Mouse (Mus musculus) right cerebral cortex, adult 18-20 months (tissue): ENCODE data around the gene Nup93.
"Not testable (repeated sequence)": the region's sequence is repeated elsewhere in the genome, so short reads cannot be mapped to it uniquely, and the experiment has no call there.

Source experiments
- DNase-seq: peaks from one replicate; pipeline ENCODE4 v3.0.0; 2022; ENCODE audit warnings: mixed read lengths

Nup93 gene

DNA sequence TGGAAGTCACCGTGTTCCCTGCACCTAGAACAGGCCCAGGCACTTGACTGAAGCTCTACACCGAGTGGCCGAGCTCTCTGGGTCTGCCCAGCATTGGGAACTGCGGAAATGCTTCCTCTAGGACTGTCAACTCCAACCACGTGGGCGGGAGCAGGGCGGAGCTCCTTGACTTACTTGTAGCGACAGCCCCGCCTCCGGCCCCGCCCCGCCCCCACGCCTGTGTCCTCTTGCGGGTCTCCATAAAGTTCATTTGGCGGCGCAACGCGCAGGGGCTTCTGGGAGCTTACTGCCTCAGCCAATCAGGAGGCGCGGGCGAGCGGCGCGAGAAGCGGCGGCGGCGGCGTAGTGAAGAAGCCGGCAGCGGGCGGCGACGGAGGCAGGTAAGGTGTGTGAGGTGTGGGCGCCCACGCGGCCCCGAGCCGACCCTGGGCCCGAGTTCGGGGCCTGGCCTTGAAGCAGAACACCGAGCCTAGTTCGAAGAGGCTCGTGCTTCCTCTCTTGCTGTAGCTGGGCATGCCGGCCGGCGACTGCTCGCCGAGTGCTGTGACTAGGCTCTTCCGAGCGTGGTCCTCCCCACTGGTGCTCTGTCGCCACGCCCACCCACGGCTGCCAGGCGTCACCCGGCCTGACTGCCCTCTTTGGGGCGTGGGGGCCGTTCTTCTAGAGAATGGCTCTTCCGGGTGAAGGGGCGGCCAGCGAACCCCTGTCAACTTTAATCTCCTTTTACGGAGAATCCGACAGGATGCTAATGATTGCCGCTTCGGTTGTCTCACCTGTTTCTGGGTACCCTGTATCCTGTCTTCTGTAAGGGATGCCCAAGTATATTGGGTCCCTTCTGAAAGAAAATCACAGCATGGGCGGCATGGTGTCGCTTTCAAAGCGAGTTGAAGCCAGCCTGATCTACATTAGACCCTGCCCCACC lies at the start of gene Nup93:
Gene Nup93 (plus strand): TSS at position 313 of the 922 bp plus-strand sequence.
- DNase-seq = peak; percentile 99

DNA sequence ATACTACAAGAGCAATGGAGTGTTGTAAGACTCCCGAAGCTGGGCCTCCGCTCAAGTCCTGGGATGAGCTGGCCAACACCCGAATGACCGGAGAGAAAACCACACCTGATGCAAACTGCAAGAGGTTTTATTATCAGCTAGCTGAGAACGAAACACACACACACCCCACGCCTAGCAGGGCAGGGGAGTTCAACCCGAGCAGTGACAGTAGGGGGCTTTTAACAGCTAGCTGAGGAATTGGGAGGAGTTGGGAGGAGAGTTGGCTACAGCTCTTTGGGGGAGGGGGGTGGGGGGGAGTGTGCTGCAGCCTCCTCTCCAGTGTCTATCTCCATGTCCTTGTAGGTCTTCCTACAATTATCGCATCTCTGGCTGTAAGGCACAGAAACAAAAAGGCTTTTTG lies 48.6 kb upstream of the Nup93 start:
- not testable (repeated sequence) for DNase-seq

DNA sequence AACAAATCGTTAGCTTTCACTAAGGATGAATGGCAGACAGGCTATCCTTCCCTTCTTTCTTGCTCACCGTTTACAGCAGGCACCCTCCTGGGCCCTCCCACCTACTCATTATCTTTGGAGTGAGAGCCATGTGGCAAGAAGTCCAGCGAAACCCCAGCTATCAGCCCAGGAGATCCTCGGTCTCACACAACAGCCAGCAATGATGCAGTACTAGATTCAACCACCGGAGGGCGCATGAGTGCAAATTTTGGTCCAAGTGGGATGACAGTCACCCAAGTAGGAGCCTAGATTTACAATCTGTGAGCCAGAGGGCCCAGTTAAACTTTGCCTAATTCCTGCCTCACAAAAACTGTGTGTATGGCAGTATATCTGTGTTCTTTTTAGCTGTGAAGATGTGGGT lies 47.1 kb upstream of the Nup93 start:
- DNase-seq = peak; percentile 90

DNA sequence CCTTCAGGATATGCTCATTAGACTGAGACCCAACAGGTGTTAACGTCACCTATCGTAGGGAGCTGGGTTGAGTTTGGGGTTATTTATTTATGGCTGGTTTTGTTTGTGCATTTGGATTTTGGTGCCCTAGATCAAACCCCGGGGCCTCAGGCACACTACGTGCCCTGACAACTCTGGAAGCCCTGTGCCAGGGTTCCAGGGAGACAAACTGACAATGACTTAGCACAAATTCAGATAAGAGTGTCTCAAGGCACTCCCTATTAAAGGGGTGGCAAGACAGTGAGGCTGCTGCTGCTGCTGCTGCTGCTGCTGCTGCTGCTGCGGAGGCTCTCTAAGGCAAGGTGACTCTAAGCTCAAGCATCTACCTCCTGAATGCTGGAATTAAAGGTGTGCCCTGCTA lies 44.8 kb upstream of the Nup93 start:
- DNase-seq = no peak

DNA sequence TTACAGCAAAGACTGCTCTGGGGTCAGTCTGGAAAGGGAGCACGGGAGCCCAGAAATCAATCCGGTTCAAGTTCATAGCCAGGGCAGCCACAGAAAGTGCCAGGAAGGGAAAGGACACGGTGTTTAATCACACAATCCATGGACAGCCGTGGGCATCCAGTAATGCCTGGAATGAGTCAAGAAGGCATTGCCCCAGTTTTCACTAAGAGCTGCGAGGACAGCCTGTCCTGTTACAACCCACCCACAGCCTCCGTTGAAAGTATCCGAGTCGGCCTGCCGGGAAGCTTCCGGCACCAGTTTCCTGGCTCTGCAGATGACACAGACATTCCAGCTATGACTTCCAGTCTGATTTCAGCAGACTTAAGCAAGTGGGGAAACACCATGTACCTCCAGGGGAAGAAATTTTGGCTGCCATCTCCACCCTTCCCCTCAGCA lies 43.0 kb upstream of the Nup93 start:
- peak; percentile 82 for DNase-seq

DNA sequence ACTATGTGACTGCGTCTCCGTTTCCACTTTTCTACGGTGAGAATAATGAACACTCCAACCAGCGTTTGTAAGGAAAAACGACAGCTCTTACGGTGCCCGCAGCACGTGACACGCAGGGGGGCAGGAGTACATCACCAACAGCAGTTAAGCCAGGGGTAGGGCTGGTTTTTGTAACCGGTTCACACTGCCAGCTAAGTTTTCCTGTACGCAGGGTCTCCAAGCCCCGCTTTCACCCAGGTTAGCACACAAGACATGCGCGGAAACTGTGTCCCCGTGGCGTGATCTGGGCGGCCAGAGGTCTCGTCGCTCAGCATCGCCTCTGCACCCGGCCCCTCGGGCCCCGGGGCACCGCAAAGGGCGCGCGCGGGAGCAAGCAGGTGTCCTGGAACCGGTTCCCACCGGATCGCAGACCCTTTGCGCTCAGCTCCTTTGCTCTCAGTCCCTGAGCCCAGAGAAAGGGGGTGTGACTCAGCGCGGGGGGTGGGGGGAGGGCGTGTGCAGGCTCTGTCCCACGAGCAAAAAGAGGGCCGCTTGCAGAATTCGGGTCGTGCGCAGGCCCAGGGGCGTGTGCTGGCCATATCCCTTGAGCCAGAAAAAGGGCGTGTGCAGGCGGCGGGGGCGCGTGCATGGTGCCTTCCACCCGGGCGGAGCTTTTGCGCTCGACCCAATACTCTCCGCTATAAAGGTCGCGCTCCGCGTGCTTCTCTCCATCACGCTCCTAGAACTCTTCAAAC lies 42.1 kb upstream of the Nup93 start, which contains the start of gene Mt2:
Gene Mt2 (plus strand): TSS at position 590 of the 734 bp plus-strand sequence.
- peak; percentile 73 for DNase-seq

DNA sequence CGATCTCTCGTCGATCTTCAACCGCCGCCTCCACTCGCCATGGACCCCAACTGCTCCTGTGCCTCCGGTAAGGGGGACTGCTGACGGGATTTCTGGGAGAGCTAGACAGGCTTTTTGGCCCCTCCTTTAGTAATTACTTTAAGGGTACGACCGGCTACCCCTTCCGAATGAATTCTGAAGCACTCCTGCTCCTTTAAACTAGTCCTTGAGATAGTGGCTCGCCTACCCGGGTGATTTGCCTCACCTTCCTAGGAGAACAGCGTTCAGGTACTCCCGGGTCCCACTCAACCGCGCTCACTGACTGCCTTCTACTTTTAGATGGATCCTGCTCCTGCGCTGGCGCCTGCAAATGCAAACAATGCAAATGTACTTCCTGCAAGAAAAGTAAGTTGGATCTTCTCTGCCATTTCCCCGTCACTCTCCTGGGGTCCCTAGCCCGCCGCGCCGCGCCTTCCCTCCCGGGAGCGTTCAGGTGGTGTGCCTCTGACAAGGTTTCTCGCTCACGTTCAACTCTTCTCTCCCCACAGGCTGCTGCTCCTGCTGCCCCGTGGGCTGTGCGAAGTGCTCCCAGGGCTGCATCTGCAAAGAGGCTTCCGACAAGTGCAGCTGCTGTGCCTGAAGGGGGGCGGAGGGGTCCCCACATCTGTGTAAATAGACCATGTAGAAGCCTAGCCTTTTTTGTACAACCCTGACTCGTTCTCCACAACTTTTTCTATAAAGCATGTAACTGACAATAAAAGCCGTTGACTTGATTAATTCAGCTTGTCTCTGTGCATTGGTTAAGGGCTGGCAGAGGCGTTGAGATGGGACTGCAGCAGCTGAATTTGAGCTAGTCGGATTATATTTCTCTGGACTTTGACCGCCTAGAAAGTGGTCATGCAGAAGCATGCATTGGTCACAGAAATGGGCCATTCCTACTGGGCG lies 41.3 kb upstream of the Nup93 start:
- peak; percentile 27 for DNase-seq

DNA sequence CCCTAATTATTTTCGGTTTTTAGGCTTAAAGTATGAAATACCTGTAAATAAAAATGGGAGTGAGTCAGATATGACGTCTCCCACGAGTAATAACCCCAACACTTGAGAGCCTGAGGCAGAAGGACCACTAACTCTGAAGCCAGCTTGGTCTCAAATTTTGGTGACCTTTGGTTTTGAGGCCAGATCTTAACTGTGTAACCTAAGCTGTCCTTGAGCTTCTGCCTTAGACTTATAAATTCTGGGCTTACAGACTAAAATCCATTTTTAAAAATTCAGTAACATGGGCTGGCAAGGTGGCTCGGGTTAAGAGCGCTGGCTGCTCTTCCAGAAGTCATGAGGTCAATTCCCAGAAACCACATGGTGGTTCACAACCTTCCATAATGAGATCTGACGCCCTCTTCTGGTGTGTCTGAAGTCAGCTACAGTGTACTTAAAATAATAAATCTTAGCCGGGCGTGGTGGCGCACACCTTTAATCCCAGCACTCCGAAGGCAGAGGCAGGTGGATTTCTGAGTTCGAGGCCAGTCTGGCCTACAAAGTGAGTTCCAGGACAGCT lies 40.4 kb upstream of the Nup93 start:
- DNase-seq = no peak

DNA sequence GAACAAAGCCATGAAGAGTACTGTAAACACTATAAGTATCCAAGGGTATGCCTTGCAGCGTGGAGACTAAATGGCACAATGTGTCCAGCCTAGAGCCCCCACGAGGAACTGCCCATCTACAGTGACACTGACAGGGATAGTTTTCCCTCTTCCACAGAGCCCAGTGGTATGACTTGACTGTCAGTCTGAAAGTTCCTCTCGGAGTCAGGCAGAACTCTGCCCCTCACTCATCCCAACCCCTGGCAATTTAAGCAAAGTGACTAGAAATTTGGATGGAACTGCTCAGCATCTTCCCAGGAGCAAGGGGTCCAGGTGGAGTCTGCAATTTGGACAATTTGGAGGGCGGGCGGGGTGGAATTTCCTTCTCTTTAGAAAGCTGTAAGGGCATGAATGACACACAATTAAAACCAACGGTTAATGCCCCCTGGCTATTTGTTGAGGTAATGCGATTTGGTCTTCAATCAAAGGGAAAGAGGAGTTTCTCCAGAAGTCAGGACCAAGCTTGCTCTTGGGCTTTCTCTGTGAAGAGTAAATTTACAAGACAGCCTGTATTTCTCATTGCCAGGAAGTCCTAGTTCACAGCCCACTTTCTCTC lies 39.6 kb upstream of the Nup93 start:
- DNase-seq = no peak

DNA sequence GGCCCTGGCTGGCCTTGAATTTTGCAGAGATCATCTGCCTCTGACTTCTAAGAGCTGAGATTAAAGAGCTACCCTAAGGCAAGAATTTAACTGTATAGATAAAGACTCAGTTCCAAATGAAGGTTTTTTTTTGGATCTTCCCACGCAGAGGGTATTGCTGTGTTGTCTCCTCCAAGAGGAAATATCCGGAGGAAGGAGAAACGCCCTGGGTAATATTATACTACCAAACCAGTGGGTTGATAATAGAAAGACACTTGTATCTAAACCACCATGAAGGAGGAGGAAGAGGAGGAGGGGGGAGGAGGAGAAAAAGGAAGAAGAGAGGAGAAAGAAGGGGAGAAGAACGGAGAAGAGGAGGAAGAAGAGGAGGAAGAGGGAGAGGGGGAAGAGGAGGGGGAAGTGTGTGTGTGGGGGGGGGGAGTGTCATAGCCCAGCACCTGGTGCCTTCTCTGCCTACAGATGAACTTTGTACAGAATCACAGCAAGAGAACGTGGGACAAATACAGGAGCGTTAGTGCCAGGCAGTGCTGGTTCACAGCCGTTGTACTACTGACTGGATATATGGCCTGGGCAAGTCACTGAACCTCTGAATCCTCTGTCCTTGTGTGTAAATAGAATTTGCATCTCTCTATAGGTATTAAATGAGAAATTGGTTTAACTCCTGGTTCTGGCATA lies 36.5 kb upstream of the Nup93 start:
- DNase-seq = no peak

DNA sequence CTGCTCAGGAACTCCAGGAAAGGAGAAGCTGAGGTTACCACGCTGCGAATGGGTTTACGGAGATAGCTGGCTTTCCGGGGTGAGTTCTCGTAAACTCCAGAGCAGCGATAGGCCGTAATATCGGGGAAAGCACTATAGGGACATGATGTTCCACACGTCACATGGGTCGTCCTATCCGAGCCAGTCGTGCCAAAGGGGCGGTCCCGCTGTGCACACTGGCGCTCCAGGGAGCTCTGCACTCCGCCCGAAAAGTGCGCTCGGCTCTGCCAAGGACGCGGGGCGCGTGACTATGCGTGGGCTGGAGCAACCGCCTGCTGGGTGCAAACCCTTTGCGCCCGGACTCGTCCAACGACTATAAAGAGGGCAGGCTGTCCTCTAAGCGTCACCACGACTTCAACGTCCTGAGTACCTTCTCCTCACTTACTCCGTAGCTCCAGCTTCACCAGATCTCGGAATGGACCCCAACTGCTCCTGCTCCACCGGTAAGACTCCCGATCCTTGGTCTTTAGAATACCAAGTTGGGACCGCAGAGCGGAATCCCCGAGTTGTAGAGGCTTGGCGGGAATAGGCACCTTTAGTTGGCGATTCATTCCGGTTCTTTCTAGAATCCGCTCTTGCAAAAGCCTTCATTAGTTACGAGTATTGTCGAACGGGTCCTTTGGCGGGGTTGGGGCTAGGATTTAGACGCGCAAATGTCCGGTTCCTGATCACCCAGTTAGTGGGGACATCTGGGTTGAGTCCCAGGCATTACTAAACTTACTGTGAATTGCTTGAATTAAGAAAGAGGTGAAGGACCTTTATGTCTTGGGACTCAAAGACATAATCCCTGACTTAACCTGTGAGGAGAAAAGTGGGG lies 35.3 kb upstream of the Nup93 start, which contains the start of gene Mt1:
Gene Mt1 (plus strand): TSS at position 226 of the 856 bp plus-strand sequence.
- DNase-seq = peak; percentile 94

DNA sequence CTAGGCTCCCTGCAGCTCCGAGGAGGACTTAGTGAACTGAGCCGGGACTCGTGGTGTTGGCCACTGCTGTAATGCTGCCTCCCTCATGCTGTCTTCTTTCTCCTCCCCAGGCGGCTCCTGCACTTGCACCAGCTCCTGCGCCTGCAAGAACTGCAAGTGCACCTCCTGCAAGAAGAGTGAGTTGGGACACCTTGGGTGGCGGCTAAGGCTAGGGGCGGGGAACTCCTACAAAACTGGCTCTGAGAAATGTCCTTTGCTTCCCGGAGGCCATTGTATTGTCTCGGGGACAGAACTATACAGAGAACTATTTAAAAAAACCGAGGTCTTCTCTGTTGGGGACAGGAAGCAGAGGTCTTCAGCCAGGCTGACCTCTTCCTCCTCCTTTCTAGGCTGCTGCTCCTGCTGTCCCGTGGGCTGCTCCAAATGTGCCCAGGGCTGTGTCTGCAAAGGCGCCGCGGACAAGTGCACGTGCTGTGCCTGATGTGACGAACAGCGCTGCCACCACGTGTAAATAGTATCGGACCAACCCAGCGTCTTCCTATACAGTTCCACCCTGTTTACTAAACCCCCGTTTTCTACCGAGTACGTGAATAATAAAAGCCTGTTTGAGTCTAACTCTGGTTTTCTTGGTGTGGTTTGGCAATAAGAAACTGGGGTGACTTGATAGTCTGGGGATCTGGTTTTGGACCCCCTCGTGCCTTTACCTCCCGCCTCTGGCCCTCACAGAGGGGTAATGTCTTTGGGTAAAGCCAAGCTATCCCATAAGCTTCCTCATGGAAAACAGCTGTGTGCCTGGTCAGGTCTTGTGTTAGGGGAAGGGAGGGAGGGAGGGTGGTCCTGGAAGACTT lies 34.4 kb upstream of the Nup93 start:
- DNase-seq = no peak

DNA sequence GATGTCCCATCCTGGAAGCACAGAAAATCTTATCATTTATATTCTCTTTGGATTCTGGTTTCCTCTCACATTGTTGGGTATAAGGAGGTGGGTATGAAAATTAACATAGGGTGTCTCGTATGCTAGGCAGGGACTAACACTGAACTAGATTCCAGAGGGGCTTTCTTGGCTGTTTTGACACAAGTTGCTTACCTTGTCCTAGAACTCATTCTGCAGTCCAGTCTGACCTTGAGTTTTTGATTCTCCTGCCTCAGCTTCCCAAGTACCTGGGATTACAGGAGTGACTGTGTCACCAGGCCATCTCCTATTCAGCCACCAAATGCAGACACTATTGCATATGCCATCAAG lies 33.8 kb upstream of the Nup93 start:
- no peak for DNase-seq

DNA sequence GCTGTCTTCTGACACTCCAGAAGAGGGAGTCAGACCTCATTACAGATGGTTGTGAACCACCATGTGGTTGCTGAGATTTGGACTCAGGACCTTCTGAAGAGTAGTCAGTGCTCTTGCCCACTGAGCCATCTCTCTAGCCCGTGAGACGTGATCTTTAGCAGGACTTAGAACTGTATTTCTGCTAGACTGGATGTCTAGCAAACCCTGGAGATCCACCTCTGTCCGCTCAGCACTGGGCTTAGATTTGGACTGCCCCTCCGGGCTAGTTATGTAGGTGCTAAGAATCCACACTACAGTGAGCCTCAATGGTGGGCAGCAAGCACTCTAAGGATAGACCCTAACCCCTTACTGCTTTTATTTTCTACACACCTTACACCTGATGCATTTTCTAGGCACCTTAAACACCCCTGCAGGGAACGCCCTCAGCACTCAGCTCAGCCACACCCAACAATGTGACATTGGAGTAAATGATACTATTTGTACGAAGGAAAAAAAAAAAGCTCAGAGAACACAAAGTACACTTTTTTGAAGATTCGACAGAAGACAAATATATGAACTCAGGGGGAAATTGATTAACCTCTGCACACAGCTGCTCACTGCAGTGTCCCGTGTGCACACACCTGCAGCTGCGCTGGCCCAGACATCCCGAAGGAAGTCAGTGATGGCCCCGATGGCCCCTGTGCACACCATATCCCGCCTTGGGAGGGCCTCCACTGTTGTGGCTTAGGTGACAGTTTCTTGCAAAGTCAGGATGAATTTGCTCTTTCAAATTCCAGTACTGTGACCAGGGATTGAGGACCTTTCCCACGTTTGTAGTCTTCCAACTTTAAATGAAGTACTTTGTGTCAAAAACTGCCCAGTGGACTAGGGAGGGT lies 32.1 kb upstream of the Nup93 start:
- DNase-seq = no peak

DNA sequence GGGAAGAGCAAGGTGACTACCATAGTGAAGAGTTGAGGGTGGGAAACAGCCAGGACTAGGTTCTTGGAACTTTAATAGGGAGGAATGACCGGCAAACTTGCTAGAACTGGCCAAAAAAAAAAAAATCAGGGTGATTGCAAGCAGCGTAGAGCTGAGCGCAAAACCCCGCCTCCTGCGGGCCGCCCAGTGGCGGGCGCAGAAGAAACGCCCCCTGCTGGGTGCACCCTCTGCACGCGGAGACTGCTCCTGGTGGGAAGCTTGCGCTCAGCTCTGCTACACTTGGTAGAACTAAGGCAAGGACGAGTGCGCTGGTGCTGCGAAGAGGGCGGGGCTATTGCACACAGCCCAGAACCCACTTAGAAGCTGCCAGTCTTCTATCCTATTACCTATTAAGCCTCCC lies 31.2 kb upstream of the Nup93 start:
- peak; percentile 77 for DNase-seq

DNA sequence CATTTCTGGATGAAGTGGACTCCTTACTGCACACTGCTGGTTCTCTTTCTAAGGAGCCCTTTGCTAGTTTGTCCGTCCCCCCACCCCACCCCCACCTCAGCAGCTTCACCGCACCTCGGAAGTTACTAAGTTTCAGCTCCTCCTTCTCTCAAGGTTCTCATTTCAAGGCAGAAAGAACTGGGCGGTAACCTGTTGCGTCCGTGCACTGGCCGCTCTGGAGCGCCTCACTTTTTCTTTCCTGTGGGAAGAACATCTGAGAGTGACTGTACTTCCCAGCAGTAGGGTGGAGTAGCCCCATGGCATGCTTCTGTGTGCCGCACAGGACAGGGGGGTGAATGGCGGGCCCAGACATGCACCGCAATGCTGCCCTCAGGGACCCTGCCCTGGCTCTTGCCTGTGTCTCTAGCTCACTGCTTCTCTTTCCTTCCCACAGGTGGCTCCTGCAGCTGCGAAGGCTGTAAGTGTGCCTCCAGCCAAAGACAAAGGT lies 30.0 kb upstream of the Nup93 start:
- DNase-seq = no peak

DNA sequence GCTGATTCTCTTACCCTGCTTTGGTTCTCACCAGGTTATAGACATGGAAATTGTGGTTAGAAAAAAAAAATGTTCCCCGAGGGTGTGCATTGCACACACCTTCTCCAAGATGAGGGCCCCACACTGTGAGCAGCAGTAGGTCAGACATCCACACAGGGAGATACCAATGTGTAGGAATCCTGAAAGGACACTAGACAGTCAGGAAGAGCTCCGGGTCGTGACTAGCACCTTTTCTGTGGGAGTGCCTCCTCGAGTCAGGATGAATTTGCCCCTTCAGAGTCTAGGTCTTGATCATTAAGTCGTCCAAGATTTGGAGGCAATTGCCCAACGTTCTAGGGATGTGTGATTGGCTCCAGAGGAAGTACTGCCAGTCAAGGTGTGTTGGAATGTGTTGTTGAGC lies 28.6 kb upstream of the Nup93 start:
- DNase-seq = no peak

DNA sequence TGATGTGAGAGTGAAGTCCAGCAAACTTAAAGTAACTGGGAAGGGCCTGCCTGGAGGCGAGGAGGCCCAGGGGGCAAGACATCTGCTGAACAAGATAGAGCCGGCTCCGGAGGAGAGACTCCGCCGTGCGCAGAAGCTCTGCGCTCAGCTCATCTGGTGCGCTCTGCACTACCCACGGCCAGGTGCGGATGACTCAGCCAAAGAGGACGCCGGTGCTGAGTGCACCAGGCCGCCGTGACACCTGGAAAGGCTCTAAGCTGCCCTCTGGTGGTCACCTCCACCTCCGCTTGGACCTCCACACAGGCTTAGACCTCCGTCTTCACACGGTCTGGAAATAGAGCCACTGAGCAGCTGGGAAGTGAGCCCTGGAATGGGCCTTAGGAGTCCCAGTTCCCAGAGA lies 27.8 kb upstream of the Nup93 start:
- no peak for DNase-seq
